Mouse (Mus musculus) retina, embryonic 14.5 days (tissue): ENCODE measurements around the gene Pmm1.
A peak's percentile ranks its signal among the peaks of the same experiment; 100 is the strongest.
"Not testable (repeated sequence)": the region's sequence is repeated elsewhere in the genome, so short reads cannot be mapped to it uniquely, and the experiment has no call there.

Experiments used
- DNase-seq: peaks from one replicate; pipeline ENCODE4 v3.0.0-alpha.2; 2015; ENCODE audit warnings: low spot score

Gene Pmm1

DNA sequence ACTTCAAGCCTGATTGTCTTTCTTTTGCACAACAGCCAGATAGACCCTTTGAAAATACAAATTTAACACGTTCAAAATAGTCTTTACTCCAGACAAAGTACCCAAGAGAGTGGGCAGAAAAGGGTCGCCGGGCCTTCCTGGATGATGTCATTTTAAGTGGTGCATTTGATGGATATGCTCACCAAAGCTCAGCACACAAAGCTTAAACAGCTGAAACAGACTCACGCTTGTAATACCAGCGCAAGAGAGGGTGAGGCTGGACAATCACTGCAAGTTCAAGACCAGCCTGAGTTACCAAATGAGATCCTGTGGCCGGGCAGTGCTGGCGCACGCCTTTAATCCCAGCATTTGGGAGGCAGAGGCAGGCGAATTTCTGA, 34.3 kb downstream of the Pmm1 start:
- DNase-seq: no peak

DNA sequence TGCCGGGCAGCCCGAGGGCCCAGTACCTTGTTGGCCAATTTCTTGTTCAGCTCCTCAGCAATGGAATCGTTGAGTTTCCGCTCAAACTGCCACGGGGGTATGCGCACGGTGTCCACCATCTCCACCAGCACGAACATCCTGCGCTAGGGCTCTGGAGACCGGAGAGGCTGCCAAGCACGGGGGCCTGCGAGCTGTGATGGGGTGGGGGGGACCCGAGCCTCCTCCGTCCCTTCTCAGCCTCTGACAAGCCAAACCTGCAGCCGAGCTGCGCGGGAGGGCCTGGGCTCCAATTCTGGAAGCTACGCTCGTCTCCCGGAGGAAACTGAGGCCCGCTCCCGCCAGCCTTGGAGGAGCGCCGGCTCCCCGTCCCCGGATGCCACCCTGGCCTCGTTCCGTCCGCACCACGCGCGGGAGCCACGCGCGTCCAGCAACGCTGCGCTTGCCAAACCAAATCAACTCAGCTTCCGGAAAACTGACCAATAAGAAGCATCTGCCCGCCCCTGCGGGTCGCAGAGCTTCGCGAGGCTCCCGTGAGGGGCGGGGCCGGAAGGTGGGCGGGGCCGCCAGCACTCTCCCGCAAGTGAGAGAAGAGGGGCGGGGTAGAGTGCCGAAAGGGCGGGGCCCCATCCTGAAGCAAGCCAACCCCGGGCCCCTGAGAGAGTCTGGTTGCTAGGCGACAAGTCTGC, 34.8 kb downstream of the Pmm1 start, which contains the start of gene Polr3h:
TSS of gene Polr3h (minus strand) at position 481 of the 686 bp plus-strand sequence.
- DNase-seq: peak; percentile 98

DNA sequence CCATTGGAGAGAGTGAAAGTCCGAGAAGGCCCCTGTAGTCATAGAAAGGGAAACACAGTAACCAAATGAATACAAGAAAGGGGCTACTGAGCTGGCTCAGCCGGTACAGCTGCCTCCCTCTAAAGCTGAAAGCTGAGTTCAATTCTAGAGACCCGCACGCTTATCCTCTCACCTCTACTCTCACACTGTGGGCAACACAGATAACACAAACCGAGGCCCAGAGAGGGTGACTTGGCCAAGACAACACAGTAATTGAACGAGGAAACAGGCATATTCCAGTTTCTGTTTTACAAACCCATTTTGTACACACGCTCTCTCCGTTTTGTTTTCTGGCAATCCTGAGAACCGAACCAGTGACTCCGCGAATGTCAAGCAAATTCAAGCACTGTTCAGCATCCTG, 35.8 kb downstream of the Pmm1 start:
- DNase-seq: no peak

DNA sequence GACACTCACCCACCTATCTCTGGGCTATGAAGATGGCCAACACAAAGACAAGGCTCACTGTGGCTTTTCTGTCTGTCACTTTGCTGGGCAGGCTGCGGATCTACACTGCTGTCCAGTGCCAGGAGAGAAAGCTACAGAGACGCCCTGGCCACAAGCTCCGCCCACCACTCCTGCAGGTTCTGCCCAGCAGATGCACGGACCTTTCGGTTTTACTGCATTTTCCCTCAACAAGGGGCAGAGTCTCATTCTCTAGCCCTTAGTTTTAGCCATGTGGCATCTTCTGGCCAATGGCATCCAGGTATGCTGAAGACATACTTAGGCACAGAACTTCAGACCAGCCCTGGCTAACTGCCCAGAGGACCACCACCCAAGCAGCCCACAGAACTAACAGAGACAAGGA, 39.5 kb downstream of the Pmm1 start:
- DNase-seq: no peak

DNA sequence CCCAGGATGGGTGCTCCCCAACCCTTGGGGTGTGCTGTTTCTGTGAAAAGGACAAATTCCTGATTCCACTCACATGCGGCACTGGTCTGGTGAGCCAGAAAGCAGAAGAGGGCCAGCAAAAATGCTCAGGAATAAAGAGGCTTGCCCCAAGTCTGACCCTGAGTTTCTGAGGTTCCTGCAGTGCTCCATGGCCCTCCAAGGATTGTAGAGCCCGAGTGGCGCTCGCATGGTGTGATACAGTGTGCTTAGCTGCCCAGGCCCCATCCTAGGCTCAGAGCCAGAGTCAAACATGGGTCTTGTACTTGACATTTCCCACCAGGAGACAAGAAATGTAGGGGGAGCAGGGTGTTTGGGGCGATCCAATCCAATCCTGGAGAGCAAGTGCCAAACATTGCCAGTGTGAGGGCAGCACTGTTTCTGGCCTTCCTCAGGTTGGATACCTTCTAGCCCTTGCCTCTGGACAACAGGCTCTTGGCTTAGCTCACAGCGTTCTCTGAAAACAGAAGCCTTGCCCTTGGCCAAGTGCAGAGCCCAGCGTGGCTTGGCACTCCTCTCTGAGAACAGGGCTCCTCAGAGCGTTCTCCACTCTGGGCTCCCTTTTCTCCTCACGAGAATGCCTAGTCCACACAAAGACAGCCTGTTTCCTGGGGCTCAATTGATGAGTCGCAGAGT, 40.0 kb downstream of the Pmm1 start:
- no peak for DNase-seq

DNA sequence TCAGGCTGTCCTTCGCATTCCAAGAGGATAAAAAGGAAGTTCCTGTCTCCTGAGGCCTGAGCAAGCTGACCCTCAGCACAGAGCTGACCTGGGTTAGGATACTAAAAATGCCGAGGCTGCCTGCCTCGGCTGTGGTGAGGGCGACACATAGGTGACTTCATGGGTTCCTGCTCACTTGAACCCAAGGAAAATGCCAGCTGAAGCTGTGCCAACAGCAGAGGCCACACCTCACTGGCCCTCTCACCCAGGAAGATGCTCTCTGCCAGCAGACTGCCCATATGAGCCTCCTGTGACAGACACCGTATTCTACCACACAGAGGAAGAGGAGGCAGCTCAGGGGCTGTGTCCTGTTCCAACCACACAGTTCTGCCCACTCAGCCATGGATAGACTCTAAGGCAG, 41.7 kb downstream of the Pmm1 start:
- no peak for DNase-seq

DNA sequence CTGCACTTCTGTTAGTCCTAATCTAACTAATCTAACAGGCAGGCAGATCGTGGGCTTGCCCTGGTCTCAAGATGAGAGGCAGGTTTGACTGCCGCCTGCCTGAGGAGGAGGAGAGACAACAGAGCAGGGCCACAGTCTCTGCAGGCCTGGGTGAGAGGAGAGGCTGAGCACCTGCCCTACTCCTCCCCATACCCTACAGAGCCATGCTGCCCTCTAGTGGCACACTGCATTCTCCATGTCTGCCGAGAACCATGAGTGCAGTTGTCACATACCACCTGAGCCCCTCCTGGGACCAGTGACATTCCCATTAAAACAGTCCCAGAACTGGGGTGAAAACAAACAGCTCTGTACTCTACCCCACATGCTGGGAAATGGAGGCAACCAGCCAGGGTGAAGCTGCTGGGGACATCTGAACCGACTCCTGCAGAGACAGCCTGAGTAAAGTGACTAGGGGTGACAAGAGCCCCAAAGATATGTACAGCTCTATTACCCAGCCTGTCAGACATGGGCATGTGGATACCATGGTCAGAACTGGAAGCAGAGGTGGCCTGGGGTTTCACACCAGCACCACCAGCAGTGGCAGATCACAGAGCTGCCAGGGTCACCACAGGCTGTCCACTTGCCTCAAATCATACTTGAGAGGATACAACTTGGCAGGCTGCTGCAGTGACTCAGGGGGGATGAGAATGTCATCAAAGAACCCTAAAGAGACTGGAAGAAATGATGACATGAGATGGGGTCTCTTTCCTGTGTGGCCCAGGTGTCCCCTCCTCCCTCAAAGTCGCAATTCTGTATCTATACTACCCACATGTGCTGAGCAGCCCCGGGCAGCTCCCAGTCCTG, 42.9 kb downstream of the Pmm1 start:
- peak; percentile 80 for DNase-seq

DNA sequence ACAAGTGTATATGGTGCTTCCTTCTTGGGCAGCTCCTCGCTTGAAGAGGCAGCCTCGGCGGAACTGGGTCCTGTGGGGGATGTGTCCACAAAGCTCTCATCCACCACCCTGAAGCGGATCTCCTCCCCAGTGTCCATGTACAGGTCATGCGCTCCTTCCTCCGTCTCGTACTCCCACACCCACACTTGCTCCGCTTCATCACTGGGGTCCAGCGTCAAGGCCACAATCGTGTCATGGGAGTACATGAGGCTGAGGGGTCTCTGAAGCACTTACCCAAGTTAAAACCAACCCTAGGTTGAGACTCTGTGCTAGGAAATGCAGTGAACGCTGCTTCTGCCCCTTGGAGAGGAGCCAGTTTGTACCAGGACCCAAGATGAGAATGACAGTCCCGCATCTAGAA, 43.5 kb downstream of the Pmm1 start:
- no peak for DNase-seq

DNA sequence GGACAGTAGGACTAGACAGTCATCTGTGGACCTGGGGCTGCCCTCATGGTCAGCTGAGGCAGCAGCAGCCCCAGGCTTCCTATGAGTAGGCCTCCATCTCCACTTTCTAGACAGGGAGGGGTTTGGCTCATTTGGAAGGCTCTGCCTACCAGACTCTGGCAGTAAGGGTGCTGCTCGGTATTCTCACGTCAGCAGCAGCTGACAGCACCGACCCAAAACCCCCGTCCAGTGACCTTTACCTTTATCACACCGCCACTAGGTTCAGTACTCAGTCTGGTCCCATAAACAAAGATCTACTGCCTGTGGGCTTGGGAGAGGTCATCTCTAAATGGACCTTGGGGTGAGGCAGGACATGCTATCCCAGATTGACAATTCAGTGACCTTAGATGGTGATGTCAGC, 45.1 kb downstream of the Pmm1 start:
- DNase-seq: no peak

DNA sequence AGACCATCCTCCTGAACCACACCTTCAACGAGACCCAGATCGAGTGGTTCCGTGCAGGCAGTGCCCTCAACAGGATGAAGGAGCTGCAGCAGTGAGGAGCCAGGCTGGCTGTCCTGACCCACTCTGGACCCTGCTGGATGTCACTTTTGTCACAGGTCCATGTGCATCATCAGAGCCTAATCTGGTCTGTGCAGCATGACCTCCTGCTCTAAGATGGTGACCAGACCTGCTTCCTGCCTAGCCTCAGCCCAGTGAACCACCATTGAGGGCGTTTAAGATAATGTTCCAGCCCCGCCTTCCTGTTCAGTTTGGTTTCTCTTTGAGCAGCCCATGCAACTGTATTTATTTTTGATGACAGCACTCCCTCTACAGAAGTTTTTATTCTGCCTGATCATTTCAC, 46.1 kb downstream of the Pmm1 start:
- DNase-seq: no peak

DNA sequence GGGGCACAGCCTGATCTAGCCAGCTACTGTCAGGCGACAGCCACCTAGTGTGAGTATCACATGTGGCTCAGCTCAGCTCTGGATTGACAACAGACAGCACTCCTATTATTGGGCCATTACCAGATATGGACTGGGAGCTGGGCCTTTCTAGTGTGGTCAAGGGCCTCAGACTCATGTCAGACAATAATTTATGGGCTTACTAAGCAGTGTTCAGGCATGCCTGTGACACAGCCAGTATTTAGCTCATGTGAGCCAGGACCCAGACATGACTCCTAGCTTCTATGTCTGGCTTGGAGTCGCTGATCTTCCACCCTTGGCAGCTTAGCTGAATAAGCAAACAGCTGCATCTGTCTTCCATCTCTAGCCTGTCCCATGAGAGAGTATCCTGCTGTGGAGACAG, 48.2 kb downstream of the Pmm1 start:
- DNase-seq: no peak

DNA sequence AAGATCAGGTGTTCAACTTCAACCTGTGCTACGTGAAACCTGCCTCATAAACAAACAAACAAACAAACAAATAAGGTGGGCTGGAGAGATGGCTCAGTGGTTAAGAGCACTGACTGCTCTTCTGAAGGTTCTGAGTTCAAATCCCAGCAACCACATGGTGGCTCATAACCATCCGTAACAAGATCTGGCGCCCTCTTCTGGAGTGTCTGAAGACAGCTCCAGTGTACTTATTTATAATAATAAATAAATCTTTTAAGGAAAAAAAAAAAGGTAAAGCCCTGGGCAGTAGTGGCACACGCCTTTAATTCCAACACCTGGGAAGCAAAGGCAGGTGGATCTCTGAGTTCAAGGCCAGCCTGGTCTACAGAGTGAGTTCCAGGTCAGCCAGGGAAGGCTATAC, 52.0 kb downstream of the Pmm1 start:
- DNase-seq: not testable (repeated sequence)

DNA sequence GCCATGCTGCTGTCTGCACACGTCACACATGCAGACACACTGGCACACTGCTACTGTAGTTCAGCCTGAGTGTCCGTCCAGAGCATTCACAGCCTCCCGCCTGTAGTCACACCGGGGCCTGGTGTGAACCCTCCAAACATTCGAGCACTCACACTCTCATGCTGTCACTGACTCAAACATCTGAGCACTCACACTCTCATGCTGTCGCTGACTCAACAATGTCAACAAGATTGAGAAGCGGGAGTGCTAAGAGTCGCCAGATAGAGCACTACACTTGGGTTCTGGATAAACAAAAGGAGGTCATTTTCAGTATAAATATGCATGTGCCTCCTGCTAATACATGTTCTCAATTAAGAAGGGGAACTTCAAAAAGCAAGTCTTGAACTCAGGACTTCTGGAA, 52.8 kb downstream of the Pmm1 start:
- DNase-seq: no peak

DNA sequence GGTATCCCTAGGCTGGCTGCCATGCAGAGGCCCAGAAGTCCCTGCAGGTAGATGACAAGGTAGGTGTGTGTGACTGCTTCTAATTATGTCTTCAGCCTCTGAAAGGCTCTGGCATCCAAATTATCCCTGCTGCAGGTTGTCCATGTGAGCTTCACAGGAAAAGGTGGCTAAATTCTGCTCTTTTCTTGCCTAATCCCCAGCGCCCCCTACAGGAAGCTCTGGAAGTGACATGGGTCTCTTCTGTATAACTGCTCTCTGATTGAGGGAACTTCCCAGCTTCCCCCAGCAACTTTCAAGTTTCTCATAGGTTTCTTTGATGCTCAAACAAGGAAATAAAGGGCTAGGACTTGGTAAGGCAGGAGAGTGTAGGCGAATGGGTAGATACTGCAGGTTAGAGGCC, 55.8 kb downstream of the Pmm1 start:
- peak; percentile 83 for DNase-seq
